9 mouse cellular contexts compared by ENCODE assay signal in the genomic region with DNA sequence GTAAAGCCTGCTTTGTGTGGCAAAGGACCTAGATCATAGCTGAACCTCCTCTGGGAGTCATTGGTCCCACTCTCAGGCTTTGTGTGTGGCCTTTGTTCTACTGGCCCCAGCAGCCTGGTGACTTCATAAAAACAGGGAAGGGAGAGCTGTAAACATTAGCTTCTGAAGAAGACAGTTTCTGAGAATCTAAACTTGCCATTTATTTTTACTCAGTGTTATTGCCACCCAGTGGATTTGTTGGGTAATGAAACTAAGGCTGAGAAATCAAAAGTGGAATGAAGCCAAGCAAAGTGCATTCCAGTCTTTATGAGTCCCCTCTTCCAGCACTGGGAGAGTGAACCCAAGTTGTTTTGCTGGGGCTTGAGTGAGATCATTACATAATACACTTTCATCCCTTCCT. TPM values are rescaled to one million over a fixed set of nuclear protein-coding genes. Genes with fewer than 3 reads are reported as not detected.
DNase-seq lines count a peak whose midpoint lies in the region; ATAC-seq and TF ChIP-seq lines count a peak whose summit lies in the region.
"Had no signal": no experiment of that assay in that cellular context is flagged by ENCODE, and none has a peak within 500 bp of the region (broad histone marks: within the 10 kb centered on the region; RNA-seq: fewer than 3 reads in every experiment).

No protein-coding gene starts in this region.

- ATAC-seq in G1E (ENCODE audit: extremely low read depth, insufficient number of reproducible peaks, low FRiP score, poor library complexity, severe bottlenecking): peak; percentile 58; the same call in 1 of the 2 replicates
- peak; percentile 45; the same call in 1 of the 2 replicates for ATAC-seq in heart, embryonic 16.5 days (replicated peaks; ENCODE audit: extremely low read depth, insufficient read depth, low FRiP score)
- peak; percentile 53; the same call in 1 of the 2 replicates for ATAC-seq in neural tube, embryonic 15.5 days (ENCODE audit: low FRiP score)

- H3K4me1 ChIP-seq in G1E (ENCODE audit: insufficient read depth, low read depth, low read length): peaks cover 5% of the 10 kb centered on the region; the same call in 1 of the 2 replicates
- H3K4me1 ChIP-seq in cerebellum, adult 2 months (ENCODE audit: control insufficient read depth, insufficient read depth, low read length): no peaks in the 10 kb centered on the region
- no peaks in the 10 kb centered on the region for H3K4me1 ChIP-seq in heart, embryonic 16.5 days (ENCODE audit: control insufficient read depth, insufficient read depth, low read length)
- no peaks in the 10 kb centered on the region for H3K4me1 ChIP-seq in neural tube, embryonic 15.5 days
- H3K4me1 ChIP-seq: embryonic facial prominence, embryonic 13.5 days had no signal

- peak; percentile 38 to 61 for DNase-seq in layer of hippocampus, adult 2 months (ENCODE audit: low spot score in 2 of 2)
- DNase-seq in layer of hippocampus, adult 9-11 months: no peak
- no peak for DNase-seq in G1E (ENCODE audit: low spot score)
- peak in 1 of 2 experiments; percentile 38 for DNase-seq in cerebellum, adult 2 months
- DNase-seq in layer of hippocampus, adult 8-10 months (ENCODE audit: low spot score in 2 of 2): peak; percentile 9 to 14
- DNase-seq in thymus, postnatal 10 days (ENCODE audit: low spot score in 2 of 2): no peak

- peak overlapping the region; percentile 36; the same call in 1 of the 2 replicates for H3K27ac ChIP-seq in layer of hippocampus, adult 2 months
- no peak overlapping the region for H3K27ac ChIP-seq in cerebellum, adult 2 months (ENCODE audit: insufficient read depth, low read length)
- no peak overlapping the region for H3K27ac ChIP-seq in heart, embryonic 16.5 days (ENCODE audit: low read length)
- no peak overlapping the region for H3K27ac ChIP-seq in neural tube, embryonic 15.5 days (replicated peaks)
- H3K27ac ChIP-seq: embryonic facial prominence, embryonic 13.5 days had no signal

- no peaks in the 10 kb centered on the region for H3K36me3 ChIP-seq in G1E (replicated peaks)
- H3K36me3 ChIP-seq in heart, embryonic 16.5 days (ENCODE audit: control insufficient read depth, insufficient read depth): no peaks in the 10 kb centered on the region
- no peaks in the 10 kb centered on the region for H3K36me3 ChIP-seq in neural tube, embryonic 15.5 days
- H3K36me3 ChIP-seq: embryonic facial prominence, embryonic 13.5 days had no signal

- TF ChIP-seq POLR2A in cerebellum, adult 2 months (IDR thresholded peaks at IDR 0.05; ENCODE audit: borderline replicate concordance, insufficient read depth, low read length): no peak

- H3K27me3 ChIP-seq in G1E (ENCODE audit: insufficient read depth, low read length): peaks cover 5% of the 10 kb centered on the region; the same call in 1 of the 2 replicates
- no peaks in the 10 kb centered on the region; the same call in 1 of the 2 replicates for H3K27me3 ChIP-seq in cerebellum, adult 2 months (ENCODE audit: control insufficient read depth, insufficient read depth, low read length)
- no peaks in the 10 kb centered on the region for H3K27me3 ChIP-seq in heart, embryonic 16.5 days (ENCODE audit: control insufficient read depth, insufficient read depth, low read length)
- no peaks in the 10 kb centered on the region for H3K27me3 ChIP-seq in neural tube, embryonic 15.5 days (replicated peaks)
- H3K27me3 ChIP-seq: embryonic facial prominence, embryonic 13.5 days had no signal

- no peak overlapping the region for H3K4me2 ChIP-seq in heart, embryonic 16.5 days (ENCODE audit: low read depth, low read length)
- no peak overlapping the region for H3K4me2 ChIP-seq in neural tube, embryonic 15.5 days
- H3K4me2 ChIP-seq: embryonic facial prominence, embryonic 13.5 days had no signal

- H3K4me3 ChIP-seq in layer of hippocampus, adult 2 months: no peak overlapping the region
- no peak overlapping the region for H3K4me3 ChIP-seq in G1E (ENCODE audit: low read depth, low read length)
- H3K4me3 ChIP-seq in cerebellum, adult 2 months (replicated peaks; ENCODE audit: insufficient read depth, low read depth, low read length): no peak overlapping the region
- H3K4me3 ChIP-seq in heart, embryonic 16.5 days (ENCODE audit: low read length): no peak overlapping the region
- no peak overlapping the region for H3K4me3 ChIP-seq in neural tube, embryonic 15.5 days (replicated peaks)
- H3K4me3 ChIP-seq: embryonic facial prominence, embryonic 13.5 days had no signal

- peak; percentile 82 for TF ChIP-seq CTCF in layer of hippocampus, adult 2 months (conservative IDR thresholded peaks at IDR 0.05)
- TF ChIP-seq CTCF in G1E (IDR thresholded peaks at IDR 0.05; ENCODE audit: low read depth, low read length): no peak
- peak; percentile 31; the same call in 1 of the 2 replicates for TF ChIP-seq CTCF in cerebellum, adult 2 months (IDR thresholded peaks at IDR 0.05; ENCODE audit: borderline replicate concordance, insufficient read depth, low read depth, low read length)

- no peaks in the 10 kb centered on the region for H3K9me3 ChIP-seq in G1E (replicated peaks)
- H3K9me3 ChIP-seq in heart, embryonic 16.5 days (replicated peaks; ENCODE audit: control insufficient read depth, low read length): no peaks in the 10 kb centered on the region
- no peaks in the 10 kb centered on the region for H3K9me3 ChIP-seq in neural tube, embryonic 15.5 days (replicated peaks)
- H3K9me3 ChIP-seq: embryonic facial prominence, embryonic 13.5 days had no signal

- H3K9ac ChIP-seq in heart, embryonic 16.5 days (ENCODE audit: low read length): no peak overlapping the region
- H3K9ac ChIP-seq in neural tube, embryonic 15.5 days (replicated peaks): no peak overlapping the region
- H3K9ac ChIP-seq: embryonic facial prominence, embryonic 13.5 days had no signal

RNA-seq across cellular contexts. Expression of gene Ybx3, which starts 30.5 kb away (rescaled TPM):
- 10 to 100 TPM; 36.7 to 44.6 TPM for total RNA-seq in layer of hippocampus, adult 2 months (2021)
- total RNA-seq in G1E (2014; fragmentation: Nextera tagmentation) (1,065 and 1,295 TPM in 2 replicates), G1E (2017) (308 and 391 TPM in 2 replicates)
- 1,477 and 1,552 TPM in 2 replicates for polyA plus RNA-seq in G1E (2012)
- 82.2 and 94.0 TPM in 2 replicates for polyA plus RNA-seq in cerebellum, adult 2 months (2012; rRNA removed)
- polyA plus RNA-seq in heart, embryonic 16.5 days (2015; fragmentation: Nextera tagmentation; extraction: Ambion mirVana): 30.8 and 41.3 TPM in 2 replicates
- total RNA-seq in layer of hippocampus, adult 8-10 months (2022): 10 to 100 TPM; 40.4 to 46.0 (median 43.7) TPM
- polyA plus RNA-seq in neural tube, embryonic 15.5 days (2015; fragmentation: Nextera tagmentation; extraction: Ambion mirVana): 23.2 and 25.8 TPM in 2 replicates

Comparison
In these comparisons a context has a peak if more than half of its experiments do, and no peak if none do; other contexts are left out.
1. DNase-seq: peak in layer of hippocampus, adult 2 months (2 of 2) and layer of hippocampus, adult 8-10 months (2 of 2); none in layer of hippocampus, adult 9-11 months (single experiment), G1E (single experiment) and thymus, postnatal 10 days (0 of 2).
2. RNA of gene Ybx3, which starts 30.5 kb away (polyA plus RNA-seq): 1,477 to 1,552 TPM in G1E; 82.2 to 94.0 TPM in cerebellum, adult 2 months, 30.8 to 41.3 TPM in heart, embryonic 16.5 days and 23.2 to 25.8 TPM in neural tube, embryonic 15.5 days; every median in the first group is over 10 times any median in the second.
3. Peak in every context shown above with its lines, with median percentiles within 50 percentile points of each other: ATAC-seq.